Mouse (Mus musculus): ENCODE measurements at regions not wholly inside any gene's neighbourhood (a gene's known extent, or its start where the extent isn't known, plus 50 kb on each side); places are given as distances from the start of the nearest gene placed in this dataset.

- Histone ChIP-seq H3K4me3 (ENCODE audit: insufficient read depth, low read depth, low read length) (no peak overlapping the region), H3K27ac (ENCODE audit: insufficient read depth, low read depth, low read length) (no peak overlapping the region), H3K4me1 (ENCODE audit: control insufficient read depth, insufficient read depth, low read length) (no peaks in the 10 kb centered on the region)
- 80% methylated on average over 3 of the region's 3 CpGs for WGBS
- no peak for TF ChIP-seq CTCF (IDR thresholded peaks at IDR 0.05; ENCODE audit: insufficient read depth, low read depth, low read length)
- TF ChIP-seq POLR2A (IDR thresholded peaks at IDR 0.05; ENCODE audit: insufficient read depth, low read depth, low read length) = no peak
These were observed 131.8 kb upstream of the Cxcr4 start for GRCm38 (mm10) chr1:128723843-128724242.

- Histone ChIP-seq H3K4me1 (ENCODE audit: control insufficient read depth, insufficient read depth, low read length) (no peaks in the 10 kb centered on the region), H3K4me3 (ENCODE audit: insufficient read depth, low read depth, low read length) (no peak overlapping the region), H3K27ac (ENCODE audit: insufficient read depth, low read depth, low read length) (no peak overlapping the region)
- 44% methylated on average over 2 of the region's 2 CpGs for WGBS
- TF ChIP-seq CTCF (IDR thresholded peaks at IDR 0.05; ENCODE audit: insufficient read depth, low read depth, low read length) (no peak), POLR2A (IDR thresholded peaks at IDR 0.05; ENCODE audit: insufficient read depth, low read depth, low read length) (no peak)
These were observed 130.0 kb upstream of the Cxcr4 start for GRCm38 (mm10) chr1:128722061-128722471.

GRCm38 (mm10) chr1:128714843-128715242 lies 122.8 kb upstream of the Cxcr4 start:
- H3K4me1 ChIP-seq (ENCODE audit: control insufficient read depth, insufficient read depth, low read length) = no peaks in the 10 kb centered on the region
- WGBS = 61% methylated on average over 6 of the region's 6 CpGs
- H3K4me3 ChIP-seq (ENCODE audit: insufficient read depth, low read depth, low read length) = no peak overlapping the region
- no peak overlapping the region for H3K27ac ChIP-seq (ENCODE audit: insufficient read depth, low read depth, low read length)
- TF ChIP-seq POLR2A (IDR thresholded peaks at IDR 0.05; ENCODE audit: insufficient read depth, low read depth, low read length) = no peak
- no peak for TF ChIP-seq CTCF (IDR thresholded peaks at IDR 0.05; ENCODE audit: insufficient read depth, low read depth, low read length)

- H3K27ac ChIP-seq (ENCODE audit: insufficient read depth, low read depth, low read length) = no peak overlapping the region
- WGBS = 82% methylated on average over 7 of the region's 7 CpGs
- TF ChIP-seq POLR2A (IDR thresholded peaks at IDR 0.05; ENCODE audit: insufficient read depth, low read depth, low read length) (no peak), CTCF (IDR thresholded peaks at IDR 0.05; ENCODE audit: insufficient read depth, low read depth, low read length) (no peak)
These were observed 120.8 kb upstream of the Cxcr4 start for GRCm38 (mm10) chr1:128712876-128713275.

GRCm38 (mm10) chr1:128711121-128711520 lies 119.0 kb upstream of the Cxcr4 start:
- TF ChIP-seq POLR2A (IDR thresholded peaks at IDR 0.05; ENCODE audit: insufficient read depth, low read depth, low read length) (no peak), CTCF (IDR thresholded peaks at IDR 0.05; ENCODE audit: insufficient read depth, low read depth, low read length) (no peak)
- no peak overlapping the region for H3K4me3 ChIP-seq (ENCODE audit: insufficient read depth, low read depth, low read length)
- H3K4me1 ChIP-seq (ENCODE audit: control insufficient read depth, insufficient read depth, low read length) = no peaks in the 10 kb centered on the region
- no peak overlapping the region for H3K27ac ChIP-seq (ENCODE audit: insufficient read depth, low read depth, low read length)
- WGBS = 87% methylated on average over 5 of the region's 5 CpGs

More at GRCm38 (mm10) chr1:128712876-128713275, 120.8 kb upstream of the Cxcr4 start:
- Histone ChIP-seq H3K4me1 (ENCODE audit: control insufficient read depth, insufficient read depth, low read length) (no peaks in the 10 kb centered on the region), H3K4me3 (ENCODE audit: insufficient read depth, low read depth, low read length) (no peak overlapping the region)

GRCm38 (mm10) chr1:128707747-128708146 lies 115.7 kb upstream of the Cxcr4 start:
- H3K4me3 ChIP-seq (ENCODE audit: insufficient read depth, low read depth, low read length) = no peak overlapping the region
- WGBS = 93% methylated on average over 6 of the region's 6 CpGs
- H3K4me1 ChIP-seq (ENCODE audit: control insufficient read depth, insufficient read depth, low read length) = no peaks in the 10 kb centered on the region
- TF ChIP-seq POLR2A (IDR thresholded peaks at IDR 0.05; ENCODE audit: insufficient read depth, low read depth, low read length) (no peak), CTCF (IDR thresholded peaks at IDR 0.05; ENCODE audit: insufficient read depth, low read depth, low read length) (no peak)
- H3K27ac ChIP-seq (ENCODE audit: insufficient read depth, low read depth, low read length) = no peak overlapping the region

GRCm38 (mm10) chr1:128706167-128706566 lies 114.1 kb upstream of the Cxcr4 start:
- 94% methylated on average over 2 of the region's 2 CpGs for WGBS
- Histone ChIP-seq H3K4me1 (ENCODE audit: control insufficient read depth, insufficient read depth, low read length) (no peaks in the 10 kb centered on the region), H3K27ac (ENCODE audit: insufficient read depth, low read depth, low read length) (no peak overlapping the region), H3K4me3 (ENCODE audit: insufficient read depth, low read depth, low read length) (no peak overlapping the region)
- no peak for TF ChIP-seq POLR2A (IDR thresholded peaks at IDR 0.05; ENCODE audit: insufficient read depth, low read depth, low read length)
- TF ChIP-seq CTCF (IDR thresholded peaks at IDR 0.05; ENCODE audit: insufficient read depth, low read depth, low read length) = no peak

- WGBS = 69% methylated on average over 3 of the region's 3 CpGs
- no peak for TF ChIP-seq CTCF (IDR thresholded peaks at IDR 0.05; ENCODE audit: insufficient read depth, low read depth, low read length)
- TF ChIP-seq POLR2A (IDR thresholded peaks at IDR 0.05; ENCODE audit: insufficient read depth, low read depth, low read length) = no peak
- H3K27ac ChIP-seq (ENCODE audit: insufficient read depth, low read depth, low read length) = no peak overlapping the region
- no peaks in the 10 kb centered on the region for H3K4me1 ChIP-seq (ENCODE audit: control insufficient read depth, insufficient read depth, low read length)
- H3K4me3 ChIP-seq (ENCODE audit: insufficient read depth, low read depth, low read length) = no peak overlapping the region
These were observed 113.0 kb upstream of the Cxcr4 start for GRCm38 (mm10) chr1:128705071-128705503.

- no peak overlapping the region for H3K4me3 ChIP-seq (ENCODE audit: insufficient read depth, low read depth, low read length)
- TF ChIP-seq POLR2A (IDR thresholded peaks at IDR 0.05; ENCODE audit: insufficient read depth, low read depth, low read length) = no peak
- TF ChIP-seq CTCF (IDR thresholded peaks at IDR 0.05; ENCODE audit: insufficient read depth, low read depth, low read length) = no peak
- no peak overlapping the region for H3K27ac ChIP-seq (ENCODE audit: insufficient read depth, low read depth, low read length)
- 50% methylated on average over 3 of the region's 3 CpGs for WGBS
- no peaks in the 10 kb centered on the region for H3K4me1 ChIP-seq (ENCODE audit: control insufficient read depth, insufficient read depth, low read length)
These were observed 109.2 kb upstream of the Cxcr4 start for GRCm38 (mm10) chr1:128701326-128701725.

- Histone ChIP-seq H3K4me3 (ENCODE audit: insufficient read depth, low read depth, low read length) (no peak overlapping the region), H3K4me1 (ENCODE audit: control insufficient read depth, insufficient read depth, low read length) (no peaks in the 10 kb centered on the region), H3K27ac (ENCODE audit: insufficient read depth, low read depth, low read length) (no peak overlapping the region)
- TF ChIP-seq POLR2A (IDR thresholded peaks at IDR 0.05; ENCODE audit: insufficient read depth, low read depth, low read length) = no peak
- TF ChIP-seq CTCF (IDR thresholded peaks at IDR 0.05; ENCODE audit: insufficient read depth, low read depth, low read length) = no peak
- 96% methylated on average over 4 of the region's 4 CpGs for WGBS
These were observed 105.9 kb upstream of the Cxcr4 start for GRCm38 (mm10) chr1:128697962-128698361.
